Mouse (Mus musculus) B cell, adult 2 months (primary cell): Measurements from ENCODE around the gene Rab4b.

Source experiments
- DNase-seq, 2 experiments: peaks; one replicate each; pipeline ENCODE4 v3.0.0; 2022

Gene Rab4b

GRCm38 (mm10) chr7:27182498-27182897, 3.8 kb upstream of the Rab4b start:
- no peak for DNase-seq

GRCm38 (mm10) chr7:27180837-27181695, 2.4 kb upstream of the Rab4b start, which contains the start of the genes Gm21983 and Mia:
Gene Gm21983 (minus strand): TSS chr7:27181086.
Gene Mia (minus strand): TSS chr7:27181157.
- no peak for DNase-seq

- DNase-seq: no peak
These were observed 1.3 kb upstream of the Rab4b start for GRCm38 (mm10) chr7:27180036-27180435.

- peak; percentile 31 to 34 for DNase-seq
These were observed 672 bp upstream of the Rab4b start for GRCm38 (mm10) chr7:27179217-27179918.

- DNase-seq: no peak
These were observed 763 bp downstream of the Rab4b start for GRCm38 (mm10) chr7:27177942-27178323.

- DNase-seq: no peak
These were observed 3.8 kb downstream of the Rab4b start for GRCm38 (mm10) chr7:27174896-27175295.

GRCm38 (mm10) chr7:27174496-27174895, 4.2 kb downstream of the Rab4b start:
- no peak for DNase-seq

- DNase-seq: no peak
These were observed 7.7 kb downstream of the Rab4b start for GRCm38 (mm10) chr7:27170981-27171380.

GRCm38 (mm10) chr7:27168371-27168770, 10.3 kb downstream of the Rab4b start:
- DNase-seq: no peak

GRCm38 (mm10) chr7:27167475-27168094, 11.1 kb downstream of the Rab4b start:
- no peak for DNase-seq

GRCm38 (mm10) chr7:27166614-27167474, 11.9 kb downstream of the Rab4b start, which contains the start of gene Egln2:
Gene Egln2 (minus strand): TSS chr7:27166802.
- peak; percentile 94 to 96 for DNase-seq

- peak; percentile 87 to 90 for DNase-seq
These were observed 12.5 kb downstream of the Rab4b start for GRCm38 (mm10) chr7:27166229-27166613.

GRCm38 (mm10) chr7:27165696-27166095, 13.0 kb downstream of the Rab4b start:
- no peak for DNase-seq

- no peak for DNase-seq
These were observed 13.6 kb downstream of the Rab4b start for GRCm38 (mm10) chr7:27165007-27165655.

GRCm38 (mm10) chr7:27164112-27164947, 14.4 kb downstream of the Rab4b start:
- DNase-seq: no peak

GRCm38 (mm10) chr7:27163450-27163805, 15.3 kb downstream of the Rab4b start:
- no peak for DNase-seq

- no peak for DNase-seq
These were observed 15.8 kb downstream of the Rab4b start for GRCm38 (mm10) chr7:27162780-27163449.

GRCm38 (mm10) chr7:27161744-27162143, 17.0 kb downstream of the Rab4b start:
- no peak for DNase-seq

- DNase-seq: no peak
These were observed 17.8 kb downstream of the Rab4b start for GRCm38 (mm10) chr7:27160921-27161320.

- DNase-seq: peak; percentile 94 to 95
These were observed 18.8 kb downstream of the Rab4b start for GRCm38 (mm10) chr7:27159882-27160281.
